Mouse (Mus musculus) kidney, adult 18-20 months (tissue): ENCODE results near the gene Rpgrip1.

Experiments
- DNase-seq: peaks from one replicate; pipeline ENCODE4 v3.0.0; 2021

Gene Rpgrip1

DNA sequence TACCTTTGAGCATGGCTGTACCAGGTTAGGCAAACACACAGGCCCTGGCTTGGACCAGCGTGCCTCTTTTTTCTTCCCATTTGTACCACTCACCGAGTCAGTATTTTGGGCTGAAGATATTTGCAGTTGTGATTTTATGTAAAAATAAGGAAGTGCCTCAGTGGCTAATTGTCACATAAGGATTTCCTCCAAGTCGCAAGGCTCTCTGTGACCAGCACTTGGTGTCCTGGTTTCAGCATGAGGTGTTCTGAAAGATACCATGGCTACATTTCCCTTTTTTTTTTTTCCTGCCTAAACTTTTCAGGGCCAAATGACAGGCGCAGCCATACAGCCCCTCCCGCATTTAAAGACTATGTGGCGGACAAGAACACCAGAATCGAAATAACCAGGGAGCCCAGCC, 9.7 kb downstream of the Rpgrip1 start:
- no peak for DNase-seq

DNA sequence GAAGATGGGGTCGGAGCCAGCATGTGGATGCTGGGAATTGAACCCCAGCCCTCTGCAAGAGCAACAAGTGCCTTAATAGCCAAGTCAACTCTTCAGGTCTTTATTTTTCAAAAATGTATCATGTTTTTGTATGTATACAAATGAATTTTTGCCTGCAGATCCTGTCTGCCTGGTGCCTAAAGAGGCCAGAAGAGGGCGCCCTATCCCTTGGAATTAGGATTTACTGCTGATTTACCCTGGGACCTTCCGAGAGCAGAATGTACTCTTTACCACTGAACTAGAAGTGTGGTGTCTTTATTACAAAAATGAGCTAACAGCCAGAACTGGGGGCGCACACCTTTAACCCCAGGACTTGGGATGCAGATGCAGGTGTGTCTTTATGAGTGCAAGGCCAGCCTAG, 13.4 kb downstream of the Rpgrip1 start:
- DNase-seq, result peak; percentile 79

DNA sequence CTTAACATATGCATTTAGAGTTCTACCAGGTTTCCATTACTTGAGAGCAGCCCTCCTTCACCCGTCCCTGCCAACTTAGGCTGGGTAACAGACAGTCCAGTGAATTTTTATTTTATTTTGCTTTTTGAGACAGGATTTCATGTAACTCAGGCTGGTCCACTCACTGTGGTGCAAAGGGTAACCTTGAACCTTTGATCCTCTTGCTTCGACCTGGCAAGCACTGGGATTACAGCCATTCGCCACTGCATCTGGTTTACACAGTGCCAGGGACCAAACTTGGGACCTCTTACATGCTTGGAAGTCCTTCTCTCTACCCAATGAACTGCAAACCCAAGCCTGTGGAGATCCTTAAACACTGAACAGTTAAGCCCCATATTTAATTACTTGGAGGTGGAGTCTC, 14.1 kb downstream of the Rpgrip1 start:
- no peak for DNase-seq

DNA sequence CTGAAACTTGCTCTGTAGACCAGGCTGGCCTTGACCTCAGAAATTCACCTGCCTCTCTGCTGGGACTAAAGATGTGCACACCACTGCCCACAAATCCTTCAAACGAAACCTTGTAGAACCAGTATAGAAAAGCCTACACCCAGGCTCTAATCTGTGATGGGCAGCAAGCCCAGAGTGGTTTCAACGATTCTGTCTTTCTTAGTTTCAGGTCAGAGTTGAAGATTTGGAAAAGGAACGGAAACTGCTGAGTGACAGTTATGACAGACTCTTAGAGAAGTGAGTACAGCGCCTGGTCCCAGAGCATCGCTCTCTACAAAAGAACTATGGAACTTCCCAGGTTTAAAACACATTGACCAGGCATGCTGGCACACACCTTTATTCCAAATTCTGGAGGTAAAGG, 23.1 kb downstream of the Rpgrip1 start:
- no peak for DNase-seq

DNA sequence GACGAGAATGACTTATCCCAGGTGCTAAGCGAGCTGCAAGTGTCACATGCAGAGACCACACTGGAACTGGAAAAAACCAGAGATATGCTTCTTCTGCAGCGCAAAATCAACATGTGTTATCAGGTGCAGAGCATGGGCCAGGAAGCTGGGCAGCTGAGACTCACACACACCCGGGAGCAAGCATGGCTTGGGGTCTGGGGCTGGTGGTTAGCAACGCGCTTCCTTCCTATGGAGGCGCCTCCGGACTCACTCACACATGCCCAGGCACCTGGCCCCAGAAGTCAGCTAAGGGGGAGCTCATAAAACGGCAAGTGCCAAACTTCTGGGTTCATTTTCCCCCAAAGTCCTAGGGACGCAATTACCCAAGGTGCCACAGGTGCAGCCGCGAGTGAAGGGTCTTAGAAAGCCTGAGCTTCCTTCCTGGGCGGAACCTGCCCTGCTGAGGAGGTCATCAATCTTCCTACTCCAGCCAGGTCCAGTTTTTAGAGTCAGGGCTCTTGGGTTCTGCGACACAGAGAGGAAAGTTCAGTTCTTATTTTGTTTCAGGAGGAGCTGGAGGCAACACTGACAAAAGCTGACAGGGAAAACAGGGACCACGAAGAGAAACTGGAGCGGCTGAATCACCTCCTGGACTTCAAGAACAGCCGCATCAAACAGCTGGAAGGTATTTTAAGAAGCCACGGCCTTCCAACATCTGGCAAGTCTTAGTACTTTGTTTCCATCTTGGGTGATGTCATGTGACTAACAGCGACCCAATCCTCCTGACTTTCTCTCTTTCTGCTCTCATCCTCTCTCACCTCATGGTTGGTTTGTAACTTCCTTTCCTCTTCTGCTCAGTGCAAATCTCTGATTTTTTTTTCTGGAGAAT, 30.3 kb downstream of the Rpgrip1 start:
- DNase-seq, result no peak

DNA sequence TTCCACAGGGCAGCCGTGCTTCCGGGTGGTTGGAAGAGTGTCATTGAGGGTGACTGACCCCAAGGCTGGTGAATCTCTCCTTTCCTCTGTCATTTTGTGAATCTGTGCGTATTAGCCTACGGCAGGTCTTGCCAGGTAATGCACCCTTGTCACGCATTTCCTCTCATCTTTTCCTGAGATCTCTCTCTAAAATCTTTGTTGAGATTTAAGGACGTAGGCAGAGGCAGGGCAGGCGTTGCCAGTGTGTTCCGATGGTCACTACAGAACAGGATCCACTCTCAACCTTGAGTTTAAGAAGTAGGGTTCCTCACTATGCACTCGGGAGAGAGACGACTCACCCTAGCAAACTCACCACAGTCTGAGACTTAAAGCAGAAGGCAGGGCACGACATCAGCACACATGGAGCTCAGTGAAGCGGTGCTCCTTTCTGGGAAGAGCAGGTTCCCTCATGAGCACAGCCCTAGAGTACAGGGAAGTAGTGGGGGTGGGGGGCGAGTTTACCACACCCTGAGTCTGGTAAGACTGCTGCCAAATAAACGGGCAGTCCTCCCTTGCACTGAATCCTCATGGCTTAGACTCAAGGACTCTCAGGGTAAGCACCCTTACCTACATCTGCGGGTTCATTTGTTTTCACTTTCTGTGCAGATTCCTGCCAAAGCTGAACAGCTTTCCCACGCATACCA, 31.1 kb downstream of the Rpgrip1 start:
- no peak for DNase-seq

DNA sequence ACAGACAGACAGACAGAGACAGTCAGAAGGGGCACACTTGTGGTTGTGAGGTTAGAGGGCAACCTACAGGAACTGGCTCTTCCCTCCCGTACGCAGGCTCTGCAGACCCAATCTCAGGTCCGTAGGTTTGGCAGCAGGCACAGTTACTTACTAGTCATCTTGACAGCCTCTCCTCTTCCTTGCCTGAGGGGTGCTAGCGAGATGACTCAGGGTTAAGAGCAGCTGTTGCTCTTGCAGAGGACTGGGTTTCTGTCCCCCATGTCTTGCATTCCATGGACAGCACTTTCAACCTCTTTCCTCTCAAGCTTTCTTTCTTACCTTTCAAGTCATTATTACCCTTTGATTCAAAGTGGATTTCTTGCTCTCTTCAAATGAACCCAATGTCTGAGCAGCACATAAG, 33.7 kb downstream of the Rpgrip1 start:
- no peak for DNase-seq

DNA sequence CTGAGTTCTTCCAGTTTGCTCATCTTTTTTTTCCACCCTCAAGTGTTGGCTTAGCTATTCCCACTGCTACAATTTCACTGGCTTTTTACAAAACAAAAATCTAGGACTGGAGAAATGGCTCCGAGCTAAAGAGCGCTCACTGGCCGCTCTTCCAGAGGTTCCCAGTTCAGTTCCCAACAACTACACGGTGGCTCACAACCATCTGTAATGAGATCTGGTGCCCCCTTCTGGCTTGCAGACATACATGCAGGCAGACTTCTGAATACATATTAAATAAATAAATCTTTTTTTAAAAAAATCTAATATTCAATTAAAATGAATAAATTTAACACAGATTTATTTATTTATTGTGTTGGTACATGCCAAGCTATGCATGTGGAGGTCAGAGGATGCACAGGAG, 36.0 kb downstream of the Rpgrip1 start:
- peak; percentile 11 for DNase-seq

DNA sequence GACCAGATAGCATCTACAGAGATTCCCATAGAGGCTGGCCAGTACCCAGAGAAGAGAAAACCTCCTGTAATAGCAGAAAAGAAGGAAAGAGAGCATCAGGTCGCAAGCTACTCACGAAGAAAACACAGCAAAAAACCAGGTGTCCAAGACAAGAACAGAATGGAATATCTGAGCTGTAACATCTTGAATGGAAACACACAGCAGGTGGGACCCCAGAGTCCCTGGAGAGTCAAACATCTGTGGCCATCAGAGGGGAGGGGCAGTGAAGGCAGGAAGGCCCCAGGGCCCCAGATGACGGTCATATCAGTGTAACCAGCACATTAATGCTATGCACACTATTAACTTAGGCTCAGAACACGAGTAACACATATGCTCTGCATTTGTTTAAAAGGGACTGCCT, 39.4 kb downstream of the Rpgrip1 start:
- no peak for DNase-seq

DNA sequence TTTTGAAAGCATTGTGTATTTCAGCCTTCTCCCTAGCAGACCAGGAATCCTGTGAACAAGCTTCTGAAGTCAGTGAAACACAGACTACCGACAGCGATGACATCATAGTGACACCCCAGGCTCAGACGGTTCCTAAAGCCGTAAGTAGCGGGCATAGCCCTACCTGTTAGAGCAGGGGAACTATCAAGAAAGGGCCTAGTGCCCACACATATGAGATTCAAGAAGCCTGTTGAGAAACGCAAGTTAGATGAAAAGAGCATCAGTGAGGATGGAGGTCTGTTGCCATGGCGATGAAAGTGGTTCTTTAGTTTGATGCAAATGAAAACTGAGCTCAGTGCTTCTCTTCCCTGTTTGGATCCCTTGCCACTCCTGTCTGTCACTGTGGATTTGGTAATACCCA, 41.7 kb downstream of the Rpgrip1 start:
- no peak for DNase-seq

DNA sequence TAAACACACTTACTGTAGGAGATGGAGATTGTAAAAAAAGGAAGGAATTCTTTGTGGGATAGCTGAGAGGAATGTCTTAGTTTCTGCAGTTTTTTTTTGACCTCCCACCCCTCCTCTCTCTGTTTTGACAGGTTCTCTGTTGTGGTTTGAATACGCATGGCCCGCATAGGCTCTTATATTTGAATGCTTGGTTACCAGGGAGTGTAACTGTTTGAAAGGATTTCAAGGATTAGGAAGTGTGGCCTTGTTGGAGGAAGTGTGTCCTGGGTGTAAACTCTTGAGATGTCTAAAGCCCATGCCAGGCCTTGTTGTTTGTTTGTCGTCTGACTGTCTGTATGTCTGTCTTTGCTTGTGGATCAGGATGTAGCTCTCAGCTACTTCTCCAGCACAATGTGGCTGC, 42.1 kb downstream of the Rpgrip1 start:
- no peak for DNase-seq

DNA sequence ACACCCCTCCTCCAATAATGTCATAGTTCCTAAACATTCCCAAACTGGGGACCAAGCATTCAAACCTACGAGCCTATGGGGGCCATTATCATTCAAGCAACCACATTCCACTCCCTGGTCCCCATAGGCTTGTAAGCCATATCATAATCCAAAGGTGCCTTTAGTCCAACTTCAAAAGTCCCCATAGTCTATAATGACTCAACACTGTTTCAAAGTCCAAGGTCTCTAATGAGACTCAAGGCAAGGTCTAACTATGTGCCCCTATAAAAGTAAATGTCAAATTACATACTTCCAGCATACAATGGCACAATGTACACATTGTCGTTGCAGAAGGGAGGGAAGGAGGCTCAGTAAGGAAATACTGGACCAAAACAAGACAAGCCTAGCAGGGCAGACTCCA, 44.5 kb downstream of the Rpgrip1 start:
- no peak for DNase-seq

DNA sequence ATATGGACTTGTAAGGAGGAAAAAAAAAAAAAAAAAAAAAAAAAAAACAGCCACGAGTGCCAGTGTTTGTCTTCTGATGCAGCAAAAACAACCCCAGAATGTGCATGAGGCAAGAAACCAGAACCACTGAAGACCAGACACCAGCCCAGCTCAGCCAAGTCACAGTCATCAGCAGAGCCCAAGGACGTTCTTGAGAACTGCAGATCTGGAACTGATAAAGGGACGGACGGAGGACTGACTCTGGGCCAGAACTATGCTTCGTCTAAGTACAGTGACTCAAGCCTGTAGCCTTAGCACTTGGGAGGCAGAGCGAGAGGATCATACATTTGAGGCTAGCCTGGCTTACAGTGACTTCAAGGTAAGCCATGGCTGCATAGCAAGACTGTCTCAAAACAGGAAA, 50.4 kb downstream of the Rpgrip1 start:
- DNase-seq, result no peak

DNA sequence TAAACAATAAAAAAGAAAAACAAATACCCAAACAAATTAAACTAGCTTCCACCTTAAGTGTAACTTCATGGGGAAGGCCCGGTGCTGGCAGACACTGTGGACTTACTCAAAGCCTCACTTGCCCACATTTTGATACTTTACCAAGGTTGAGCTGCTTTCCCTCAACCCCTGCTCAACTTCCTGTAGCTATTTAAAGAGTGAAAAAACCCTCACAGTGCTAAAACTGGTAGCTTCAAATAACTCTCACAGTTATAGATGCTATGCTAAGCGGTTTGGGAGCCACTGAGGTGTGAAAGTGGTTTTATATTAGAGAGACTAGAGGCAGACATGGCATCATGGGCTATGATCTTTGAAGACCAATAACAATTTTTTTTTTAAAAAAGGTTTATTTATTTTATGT, 56.1 kb downstream of the Rpgrip1 start:
- no peak for DNase-seq

DNA sequence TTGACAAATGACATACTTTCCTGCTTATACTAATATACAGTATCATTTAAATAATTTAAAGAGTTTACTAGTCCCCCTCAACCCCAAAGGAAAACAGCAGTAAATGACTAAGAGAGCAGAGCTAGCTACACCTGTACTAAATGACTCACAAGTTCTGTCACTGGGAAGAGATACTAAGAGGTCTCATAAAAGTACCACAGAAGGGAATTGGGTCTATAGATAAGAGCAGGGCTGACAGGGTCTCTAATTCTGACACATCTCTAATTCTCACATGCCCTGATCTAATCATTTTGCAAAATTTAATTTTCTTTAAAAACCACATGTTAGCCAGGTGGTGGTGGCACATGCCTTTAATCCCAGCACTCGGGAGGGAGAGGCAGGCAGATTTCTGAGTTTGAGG, 78.3 kb downstream of the Rpgrip1 start:
- no peak for DNase-seq

DNA sequence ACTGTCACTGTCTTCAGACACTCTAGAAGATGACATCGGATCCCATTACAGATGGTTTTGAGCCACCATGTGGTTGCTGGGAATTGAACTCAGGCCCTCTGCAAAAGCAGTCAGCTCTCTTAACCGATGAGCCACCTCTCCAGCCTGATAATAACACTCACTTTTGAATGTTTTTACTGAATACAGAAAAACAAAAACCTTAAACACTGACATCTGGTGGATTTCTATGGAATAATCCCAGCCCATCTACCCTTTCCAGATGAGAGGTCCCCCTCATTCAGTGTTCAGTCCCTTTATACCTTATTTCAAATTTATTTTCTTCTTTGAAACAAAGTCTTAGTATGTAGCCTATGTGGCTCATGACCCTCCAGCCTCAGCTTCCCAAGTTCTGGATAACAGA, 79.0 kb downstream of the Rpgrip1 start:
- DNase-seq, result no peak

DNA sequence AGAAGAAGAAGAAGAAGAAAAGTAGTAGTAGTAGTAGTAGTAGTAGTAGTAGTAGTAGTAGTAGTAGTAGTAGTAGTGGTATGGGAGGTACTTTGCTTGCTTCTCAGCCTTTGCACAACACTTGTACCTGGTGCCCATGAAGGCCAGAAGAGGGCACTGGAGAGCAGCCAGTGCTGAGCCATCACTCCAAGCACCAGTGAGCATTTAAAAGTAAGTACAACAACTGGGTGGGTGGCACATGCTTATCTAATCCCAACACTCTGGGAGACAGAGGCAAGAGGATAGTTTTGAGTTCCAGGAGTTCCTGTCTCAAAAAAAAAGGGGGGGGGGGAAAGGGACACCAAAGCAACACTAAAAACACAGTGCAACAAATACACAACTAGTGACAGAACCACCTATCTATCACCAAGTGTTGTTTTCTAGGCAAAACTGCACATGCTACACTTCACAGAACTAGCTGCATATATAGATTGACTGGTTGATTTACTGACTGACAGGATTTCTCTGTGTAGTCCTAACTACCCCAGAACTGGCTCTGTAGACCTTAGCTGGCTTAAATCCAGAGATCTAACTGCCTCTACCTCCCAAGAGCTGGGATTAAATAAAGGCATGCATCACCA, 80.3 kb downstream of the Rpgrip1 start:
- peak; percentile 38 for DNase-seq

DNA sequence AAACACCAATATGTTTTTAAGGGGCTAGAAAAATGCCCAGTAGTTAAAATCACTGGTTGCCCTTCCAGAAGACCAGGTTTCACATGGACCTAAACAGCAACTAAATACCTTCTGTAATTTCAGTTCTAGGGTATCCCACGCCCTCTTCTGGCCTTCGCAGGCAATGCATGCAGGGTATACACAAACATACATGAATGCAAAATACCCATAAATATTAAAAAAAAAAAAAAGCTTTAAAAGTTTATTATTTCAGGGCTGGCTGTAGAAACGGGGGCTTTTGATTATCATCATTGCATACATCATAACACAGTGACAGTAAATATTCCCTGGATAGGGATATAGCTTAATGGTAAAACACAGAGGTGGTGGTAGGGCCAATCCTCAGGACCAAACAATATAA, 85.2 kb downstream of the Rpgrip1 start:
- peak; percentile 42 for DNase-seq

DNA sequence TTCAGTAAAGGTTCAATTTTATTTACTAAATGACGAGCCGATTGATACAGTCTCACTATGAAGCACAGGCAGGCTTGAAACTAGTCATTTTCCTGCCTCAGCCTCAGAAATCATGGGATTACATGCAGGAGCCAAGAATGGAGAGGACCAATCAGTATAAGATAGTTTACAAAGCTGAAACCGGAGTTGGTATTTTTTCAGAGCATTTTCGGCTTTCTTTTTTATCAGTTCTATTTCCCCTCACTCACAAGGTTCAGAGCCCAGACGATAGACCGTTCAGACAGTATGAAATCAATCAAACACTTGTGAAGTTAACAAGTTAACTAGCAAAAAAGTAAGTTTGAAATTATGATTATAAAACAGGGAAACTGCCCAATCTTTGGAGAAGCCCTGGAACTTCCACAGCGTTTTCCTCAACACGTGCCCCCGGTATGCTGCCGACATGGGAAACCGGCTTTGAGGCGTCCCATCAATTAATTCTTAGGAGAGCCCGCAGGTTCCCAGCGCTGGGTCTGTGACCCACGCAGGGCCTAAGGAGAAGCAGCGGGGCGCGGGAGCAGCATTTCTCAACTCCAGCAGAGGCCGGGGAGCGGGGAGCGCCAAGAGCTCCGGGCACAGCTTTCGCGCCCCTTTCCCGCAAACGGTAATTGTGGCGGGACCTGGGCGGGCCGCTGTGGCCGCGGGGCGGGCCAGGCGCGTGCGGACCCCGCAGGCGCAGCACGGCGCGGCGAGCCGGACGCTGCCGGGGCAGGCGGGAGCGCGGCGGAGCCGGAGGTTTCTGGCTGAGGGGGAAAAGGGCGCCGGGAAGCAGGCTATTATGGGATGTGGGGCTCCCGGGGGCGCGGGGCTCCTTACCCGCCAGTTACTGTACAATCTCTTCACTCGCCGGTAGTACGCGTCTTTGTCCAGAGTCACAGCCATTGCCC, 86.0 kb downstream of the Rpgrip1 start:
- DNase-seq, result no peak

DNA sequence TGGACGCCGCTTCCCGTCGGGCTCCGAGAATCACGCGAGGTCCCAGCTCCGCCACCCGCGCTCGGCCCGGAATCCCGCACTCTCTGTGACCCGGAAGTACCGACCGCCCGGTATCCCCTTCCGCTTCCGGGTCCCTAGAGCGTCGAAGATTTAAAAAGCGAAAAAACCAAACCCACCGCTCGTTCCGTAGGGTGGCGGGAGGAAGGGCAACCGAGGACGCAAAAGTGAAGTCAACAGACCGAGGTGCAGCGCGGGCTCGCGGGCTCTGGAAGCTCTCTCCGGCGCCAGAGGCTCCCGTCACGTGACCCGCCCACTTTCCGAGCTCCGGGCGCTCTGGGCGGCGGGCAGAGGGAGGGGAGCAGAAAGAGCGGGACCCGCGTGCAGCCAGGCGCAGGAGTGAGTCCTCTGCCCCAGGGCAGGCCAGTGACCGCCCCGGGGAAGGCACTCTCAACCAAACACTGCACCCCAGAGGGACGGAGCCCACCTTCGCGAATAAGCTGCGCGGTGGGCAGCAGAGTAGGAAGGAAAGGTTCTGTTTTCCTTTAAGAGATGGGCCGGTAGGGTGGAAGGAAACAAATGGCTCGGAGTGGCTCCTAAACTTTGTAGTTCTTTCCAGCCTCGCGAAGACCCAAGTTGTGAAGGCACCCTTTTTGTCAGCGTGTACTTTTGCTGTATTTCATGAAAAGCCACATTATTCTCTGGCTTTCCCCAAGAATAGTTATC, 86.8 kb downstream of the Rpgrip1 start, which contains the start of gene Supt16:
Gene Supt16 (minus strand): TSS at position 261 of the 723 bp plus-strand sequence.
- peak; percentile 89 for DNase-seq

DNA sequence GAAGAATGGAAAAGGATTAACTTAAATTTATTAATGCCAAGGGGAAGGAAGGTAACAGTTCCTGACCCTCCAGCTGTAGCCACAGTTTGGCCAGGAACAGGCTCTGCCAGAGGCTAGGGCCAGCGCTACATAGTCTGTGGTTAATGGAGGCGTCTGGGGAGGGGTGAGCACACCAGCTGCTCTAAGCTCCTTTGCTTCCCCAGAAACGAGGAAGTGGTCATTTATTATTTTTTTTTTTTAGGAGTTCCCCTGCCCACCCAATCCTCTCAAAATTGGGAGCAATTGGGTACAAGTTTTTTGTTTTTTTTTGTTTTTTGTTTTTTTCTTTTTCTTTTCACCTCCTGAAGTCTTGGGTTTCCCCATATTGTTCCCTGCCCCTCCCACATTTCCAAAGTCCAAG, 87.6 kb downstream of the Rpgrip1 start:
- DNase-seq, result no peak

DNA sequence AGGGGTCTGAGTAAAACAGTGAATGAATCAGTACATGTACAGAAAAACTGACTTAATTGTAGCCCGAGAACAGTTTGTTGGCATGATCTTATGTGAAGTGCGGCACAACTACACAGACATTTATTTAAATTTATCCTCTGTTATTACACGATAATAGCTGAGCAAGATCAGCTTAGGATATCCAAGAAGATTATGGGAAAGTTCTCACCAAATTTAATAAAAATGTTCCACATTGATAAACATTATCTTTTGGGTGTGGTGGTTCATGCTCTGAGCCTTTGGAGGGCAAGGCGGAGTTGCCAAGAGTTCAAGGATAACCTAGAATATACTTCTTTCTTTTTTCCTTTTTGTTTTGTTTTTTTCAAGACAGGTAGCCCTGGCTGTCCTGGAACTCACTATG, 88.9 kb downstream of the Rpgrip1 start:
- DNase-seq, result no peak
